Mouse (Mus musculus) bone marrow macrophage, adult 2 months (primary cell): ENCODE measurements around the gene Ppp6c.

ENCODE experiments used
- CTCF ChIP-seq: IDR thresholded peaks from 2 replicates; pipeline ENCODE4 v1.5.1; 2012; ENCODE audit warnings: low read depth, mild to moderate bottlenecking, low read length, moderate library complexity
- POLR2A ChIP-seq: IDR thresholded peaks from 2 replicates; pipeline ENCODE4 v1.6.1; 2012; ENCODE audit warnings: mild to moderate bottlenecking, low read depth, low read length, borderline replicate concordance

GRCm38 (mm10) chr2:39190561-39191056, 35.6 kb downstream of the Ppp6c start, which contains the start of gene Scai:
- TF ChIP-seq POLR2A, result no peak
- TF ChIP-seq CTCF, result peak; percentile 60
